Mouse (Mus musculus) monocyte, adult 2 months (primary cell): Measurements from ENCODE around the gene Psmb10.

Experiments
- DNase-seq, 2 experiments: peaks; one replicate each; pipeline ENCODE4 v3.0.0; 2022; ENCODE audit warnings: low spot score in 2 of 2, low read depth in 1 of 2

Gene Psmb10

GRCm38 (mm10) chr8:105937496-105938305, 543 bp downstream of the Psmb10 start:
- peak; percentile 16 to 33 for DNase-seq

- peak; percentile 22 to 40 for DNase-seq
Measured at GRCm38 (mm10) chr8:105936866-105937475, 1.3 kb downstream of the Psmb10 start.

DNA sequence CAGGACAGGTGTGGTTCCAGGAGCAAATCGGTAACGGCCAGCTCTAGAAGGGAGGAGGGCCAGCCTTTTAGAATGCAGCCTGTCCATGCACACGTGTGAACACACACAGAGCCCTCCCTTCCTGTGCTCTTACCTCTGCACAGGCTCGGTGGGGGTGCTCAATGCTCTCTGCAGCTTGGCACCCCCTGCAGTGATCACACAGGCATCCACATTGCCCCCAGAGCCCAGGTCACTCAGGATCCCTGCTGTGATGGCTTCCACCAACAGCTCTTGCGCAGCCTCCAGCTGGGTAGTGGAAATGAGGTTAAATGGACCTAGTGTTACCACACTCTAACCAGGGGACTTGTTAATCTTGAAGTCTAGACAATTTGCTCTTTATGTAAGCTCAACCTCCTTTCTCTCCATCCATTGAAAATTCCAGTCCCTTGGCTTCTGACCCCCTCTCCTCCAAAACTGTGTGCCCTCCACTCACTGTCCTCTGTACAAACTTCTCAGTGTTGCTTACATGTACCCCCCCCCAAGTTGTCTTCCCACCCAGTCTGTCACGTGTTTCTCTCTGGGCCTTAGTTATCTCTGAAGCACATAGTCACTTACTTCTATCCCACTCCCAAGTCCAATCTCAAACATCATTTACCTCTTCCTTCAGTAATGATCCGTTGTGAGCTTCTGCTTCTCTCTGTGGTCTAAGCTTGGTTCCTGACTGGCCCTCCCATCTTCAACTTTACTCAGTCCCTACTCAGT, 2.2 kb downstream of the Psmb10 start:
- no peak for DNase-seq

DNA sequence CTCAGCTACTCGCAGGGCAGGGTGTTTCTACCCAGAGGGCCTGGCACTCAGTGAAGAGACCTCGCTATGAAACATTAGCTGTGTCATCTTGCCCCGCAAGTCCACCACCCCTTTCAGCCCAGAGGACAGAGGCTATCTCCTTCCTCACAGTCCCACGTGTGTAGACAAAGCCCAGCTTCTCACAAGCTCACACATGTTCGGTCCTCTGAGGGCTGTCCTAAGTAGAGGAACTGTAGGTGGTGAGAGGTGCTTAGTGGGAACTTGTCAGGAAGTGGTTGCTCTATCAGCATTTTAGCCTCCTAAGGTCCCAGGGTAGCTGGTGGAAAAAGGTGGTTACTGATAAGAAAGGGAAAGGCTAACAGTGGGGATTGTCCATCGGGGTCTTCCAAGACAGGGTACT, 3.1 kb downstream of the Psmb10 start:
- DNase-seq = no peak

DNA sequence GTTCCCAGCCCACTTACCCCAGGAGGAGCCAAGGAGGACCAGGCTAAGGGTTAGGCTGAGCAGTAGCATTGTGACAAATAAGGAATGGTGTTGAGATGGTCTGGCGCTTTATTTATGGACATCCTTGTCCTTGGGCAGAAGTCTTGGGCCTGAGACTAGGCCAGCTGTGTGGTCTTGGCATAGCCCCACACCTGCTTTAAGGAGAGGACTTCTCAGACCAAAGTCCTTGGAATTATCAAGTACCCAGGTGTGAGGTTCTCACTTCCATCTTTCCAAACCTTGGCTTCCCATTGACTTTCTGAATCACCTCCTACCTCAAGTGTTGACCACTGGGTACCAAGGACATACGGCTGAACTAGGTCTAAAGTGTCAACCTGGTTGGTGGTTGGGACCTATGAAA, 4.5 kb downstream of the Psmb10 start, which contains the start of gene Ctrl:
Gene Ctrl (minus strand): TSS at position 101 of the 400 bp plus-strand sequence.
- DNase-seq = no peak

GRCm38 (mm10) chr8:105932525-105932924, 5.7 kb downstream of the Psmb10 start:
- DNase-seq = no peak

DNA sequence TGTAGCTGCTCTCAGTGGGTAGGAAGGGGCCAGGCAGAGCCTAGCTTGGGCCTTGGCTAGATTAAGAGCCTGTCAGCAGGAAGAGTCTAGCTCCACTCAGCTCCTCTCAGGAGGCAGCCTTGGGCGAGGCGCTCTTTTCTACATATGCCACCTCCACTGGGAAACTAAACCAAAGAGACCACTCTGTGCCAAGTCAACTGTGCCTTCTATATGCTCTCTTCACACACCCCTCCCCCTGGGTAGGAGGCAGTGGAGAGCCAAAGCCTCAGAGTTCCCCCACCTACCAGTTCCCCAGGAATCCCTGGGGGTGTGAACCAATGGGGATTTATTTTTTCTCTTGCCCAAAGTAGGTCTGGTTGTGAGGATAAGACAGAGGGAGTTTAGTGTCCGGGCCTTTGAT, 7.0 kb downstream of the Psmb10 start:
- DNase-seq = no peak

- DNase-seq = peak; percentile 23 to 75
Measured at GRCm38 (mm10) chr8:105930602-105931001, 7.6 kb downstream of the Psmb10 start.

DNA sequence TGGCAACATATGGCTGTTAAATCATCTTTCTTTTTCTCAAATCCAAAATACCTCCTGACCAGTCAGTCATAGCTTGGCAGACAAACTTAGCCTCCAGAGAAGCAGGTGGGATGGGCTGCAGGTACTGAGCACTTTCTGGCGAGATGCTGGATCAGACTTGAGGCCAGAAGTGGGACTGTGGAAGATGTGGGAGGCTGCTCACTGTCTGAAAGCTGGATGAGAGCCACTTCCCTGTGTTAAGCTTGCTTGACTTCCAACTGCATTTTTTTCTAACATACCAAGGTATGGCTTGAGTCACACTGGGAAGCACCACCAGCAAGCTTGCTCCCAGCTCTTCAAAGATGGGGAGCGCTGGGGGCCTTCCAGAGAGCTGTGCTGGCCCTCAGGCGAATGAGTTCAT, 13.1 kb downstream of the Psmb10 start:
- no peak for DNase-seq

DNA sequence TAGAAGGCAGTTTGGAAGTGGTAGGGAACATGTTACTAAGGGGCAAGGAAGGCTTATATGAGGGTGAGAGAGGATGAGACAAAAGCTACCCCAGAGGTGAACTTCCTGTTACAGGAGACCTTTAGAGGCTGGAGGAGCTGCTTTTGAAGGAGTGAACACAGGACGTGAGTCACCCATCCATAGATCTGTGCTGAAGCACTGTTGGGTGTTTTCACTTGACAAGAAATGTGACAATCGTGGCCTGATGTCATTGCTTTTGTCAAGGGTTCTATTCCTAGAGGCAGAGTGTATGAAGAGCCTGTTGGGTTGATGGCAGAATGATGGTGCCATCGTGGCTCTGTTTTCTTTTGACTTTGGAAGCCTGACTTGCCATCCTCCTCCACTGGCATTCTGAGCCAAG, 18.9 kb downstream of the Psmb10 start:
- DNase-seq = no peak

- DNase-seq = no peak
Measured at GRCm38 (mm10) chr8:105900941-105901616, 37.2 kb downstream of the Psmb10 start.

- peak; percentile 75 to 88 for DNase-seq
Measured at GRCm38 (mm10) chr8:105900180-105900940, 37.9 kb downstream of the Psmb10 start, which contains the start of gene Pskh1. Gene Pskh1 (plus strand): TSS chr8:105900441.

DNA sequence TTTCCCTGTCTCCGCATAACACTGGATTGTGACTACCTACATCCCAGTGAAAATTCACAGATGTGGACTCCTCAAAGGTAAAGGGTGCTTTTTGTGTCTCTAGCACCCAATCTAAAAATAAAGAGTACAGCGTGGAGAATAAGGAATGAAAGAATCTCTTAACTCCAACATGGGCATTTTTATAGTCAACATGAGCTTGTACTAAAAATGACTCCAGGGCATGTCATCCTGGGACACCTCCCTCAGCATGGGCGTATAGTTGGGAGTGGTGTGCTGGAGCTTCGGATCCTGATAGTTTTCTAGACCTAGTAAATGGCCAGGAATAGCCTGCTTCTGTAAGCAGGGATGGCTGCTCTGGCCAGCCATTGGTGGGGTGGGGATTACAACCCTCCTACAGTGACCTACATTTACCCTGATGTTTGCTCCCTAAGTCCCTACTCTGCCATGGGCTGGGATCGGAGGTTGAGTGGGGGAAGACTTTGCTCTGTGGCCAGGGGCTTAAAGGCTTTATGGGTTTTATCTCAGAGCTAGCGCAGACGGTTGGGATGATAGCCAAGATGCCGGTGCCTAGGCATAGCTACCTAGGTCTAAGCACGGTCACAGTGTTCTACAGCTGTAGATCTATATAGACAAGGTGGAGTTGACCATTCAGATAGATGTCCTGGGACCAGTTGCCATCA, 40.3 kb downstream of the Psmb10 start:
- no peak for DNase-seq

DNA sequence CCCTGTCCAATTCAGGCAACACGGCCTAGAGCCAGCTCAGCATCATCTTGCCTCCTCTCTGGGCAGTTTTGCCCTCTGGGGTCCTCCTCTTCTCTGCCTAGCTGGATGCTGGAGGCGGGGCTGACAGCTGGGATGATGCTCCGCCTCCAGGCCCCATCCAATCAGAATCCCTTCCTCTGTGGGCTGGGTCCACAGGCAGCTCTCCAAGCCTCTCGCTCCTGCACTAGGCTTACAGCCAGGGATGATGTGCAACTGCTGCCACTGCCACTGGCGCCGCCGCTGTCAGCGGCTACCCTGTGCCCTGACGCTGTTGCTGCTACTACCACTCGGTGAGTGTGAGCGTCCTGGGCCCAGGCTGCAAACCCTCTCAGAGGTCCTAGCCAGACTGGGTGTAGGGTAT, 44.9 kb downstream of the Psmb10 start, which contains the start of gene Nrn1l:
Gene Nrn1l (plus strand): TSS at position 229 of the 400 bp plus-strand sequence.
- no peak for DNase-seq

GRCm38 (mm10) chr8:105892432-105892831, 45.8 kb downstream of the Psmb10 start:
- no peak for DNase-seq

GRCm38 (mm10) chr8:105890870-105891269, 47.4 kb downstream of the Psmb10 start:
- no peak for DNase-seq

GRCm38 (mm10) chr8:105889756-105890465, 48.3 kb downstream of the Psmb10 start:
- no peak for DNase-seq
